Mouse (Mus musculus): ENCODE measurements at regions not wholly inside any gene's neighbourhood (a gene's known extent, or its start where the extent isn't known, plus 50 kb on each side); places are given as distances from the start of the nearest gene placed in this dataset.

- Histone ChIP-seq H3K4me2 (no peak overlapping the region), H3K4me1 (no peaks in the 10 kb centered on the region), H3K9me3 (replicated peaks) (no peaks in the 10 kb centered on the region), H3K9ac (no peak overlapping the region), H3K27me3 (replicated peaks) (no peaks in the 10 kb centered on the region), H3K27ac (no peak overlapping the region), H3K36me3 (no peaks in the 10 kb centered on the region), H3K4me3 (no peak overlapping the region)
- ATAC-seq = no peak
- WGBS (ENCODE audit: insufficient replicate concordance) = 76% methylated on average over 6 of the region's 6 CpGs
Observed at GRCm38 (mm10) chr3:148603276-148603675, 387.1 kb downstream of the Adgrl2 start.

- H3K9me3 ChIP-seq (replicated peaks) = no peaks in the 10 kb centered on the region
- no peak for ATAC-seq
- H3K4me1 ChIP-seq = no peaks in the 10 kb centered on the region
- no peaks in the 10 kb centered on the region for H3K27me3 ChIP-seq (replicated peaks)
- H3K9ac ChIP-seq = no peak overlapping the region
- WGBS (ENCODE audit: insufficient replicate concordance) = 65% methylated on average over 5 of the region's 5 CpGs
- H3K4me2 ChIP-seq = no peak overlapping the region
- H3K27ac ChIP-seq = no peak overlapping the region
- no peaks in the 10 kb centered on the region for H3K36me3 ChIP-seq
- no peak overlapping the region for H3K4me3 ChIP-seq
Observed at GRCm38 (mm10) chr3:148602730-148603255, 387.6 kb downstream of the Adgrl2 start.

GRCm38 (mm10) chr3:148595561-148595960, 394.8 kb downstream of the Adgrl2 start:
- Histone ChIP-seq H3K9me3 (replicated peaks) (no peaks in the 10 kb centered on the region), H3K4me2 (no peak overlapping the region), H3K27ac (no peak overlapping the region), H3K4me3 (no peak overlapping the region), H3K9ac (no peak overlapping the region), H3K27me3 (replicated peaks) (no peaks in the 10 kb centered on the region), H3K4me1 (no peaks in the 10 kb centered on the region), H3K36me3 (no peaks in the 10 kb centered on the region)
- 78% methylated on average over 4 of the region's 4 CpGs for WGBS (ENCODE audit: insufficient replicate concordance)
- ATAC-seq = no peak

GRCm38 (mm10) chr3:148589556-148589955, 400.8 kb downstream of the Adgrl2 start:
- H3K27me3 ChIP-seq (replicated peaks) = no peaks in the 10 kb centered on the region
- 60% methylated on average over 2 of the region's 2 CpGs for WGBS (ENCODE audit: insufficient replicate concordance)
- no peaks in the 10 kb centered on the region for H3K9me3 ChIP-seq (replicated peaks)
- no peak overlapping the region for H3K27ac ChIP-seq
- H3K36me3 ChIP-seq = no peaks in the 10 kb centered on the region
- no peak overlapping the region for H3K9ac ChIP-seq
- no peak for ATAC-seq
- no peaks in the 10 kb centered on the region for H3K4me1 ChIP-seq
- no peak overlapping the region for H3K4me3 ChIP-seq
- no peak overlapping the region for H3K4me2 ChIP-seq

GRCm38 (mm10) chr3:148575735-148576134, 414.6 kb downstream of the Adgrl2 start:
- no peak for ATAC-seq
- Histone ChIP-seq H3K4me2 (no peak overlapping the region), H3K4me1 (no peaks in the 10 kb centered on the region), H3K9me3 (replicated peaks) (no peaks in the 10 kb centered on the region), H3K4me3 (no peak overlapping the region), H3K27ac (no peak overlapping the region), H3K27me3 (replicated peaks) (no peaks in the 10 kb centered on the region), H3K9ac (no peak overlapping the region), H3K36me3 (no peaks in the 10 kb centered on the region)
- WGBS (ENCODE audit: insufficient replicate concordance) = 40% methylated on average over 1 of the region's 1 CpGs

GRCm38 (mm10) chr3:148572493-148572892, 417.9 kb downstream of the Adgrl2 start:
- no peak overlapping the region for H3K9ac ChIP-seq
- H3K4me3 ChIP-seq = no peak overlapping the region
- H3K27ac ChIP-seq = no peak overlapping the region
- H3K4me2 ChIP-seq = no peak overlapping the region
- ATAC-seq = no peak
- H3K27me3 ChIP-seq (replicated peaks) = no peaks in the 10 kb centered on the region
- WGBS (ENCODE audit: insufficient replicate concordance) = 60% methylated on average over 4 of the region's 4 CpGs
- no peaks in the 10 kb centered on the region for H3K4me1 ChIP-seq
- H3K36me3 ChIP-seq = no peaks in the 10 kb centered on the region
- H3K9me3 ChIP-seq (replicated peaks) = no peaks in the 10 kb centered on the region

GRCm38 (mm10) chr3:148564716-148565115, 425.6 kb downstream of the Adgrl2 start:
- Histone ChIP-seq H3K4me2 (no peak overlapping the region), H3K27me3 (replicated peaks) (no peaks in the 10 kb centered on the region), H3K9ac (no peak overlapping the region), H3K27ac (no peak overlapping the region), H3K4me3 (no peak overlapping the region), H3K4me1 (no peaks in the 10 kb centered on the region), H3K9me3 (replicated peaks) (no peaks in the 10 kb centered on the region), H3K36me3 (no peaks in the 10 kb centered on the region)
- no peak for ATAC-seq
- WGBS (ENCODE audit: insufficient replicate concordance) = 55% methylated on average over 4 of the region's 4 CpGs

GRCm38 (mm10) chr3:148561211-148561610, 429.1 kb downstream of the Adgrl2 start:
- H3K9me3 ChIP-seq (replicated peaks) = no peaks in the 10 kb centered on the region
- no peak for ATAC-seq
- no peaks in the 10 kb centered on the region for H3K36me3 ChIP-seq
- no peak overlapping the region for H3K27ac ChIP-seq
- H3K27me3 ChIP-seq (replicated peaks) = no peaks in the 10 kb centered on the region
- no peaks in the 10 kb centered on the region for H3K4me1 ChIP-seq
- no peak overlapping the region for H3K4me3 ChIP-seq
- H3K4me2 ChIP-seq = no peak overlapping the region
- no peak overlapping the region for H3K9ac ChIP-seq
- 83% methylated on average over 4 of the region's 4 CpGs for WGBS (ENCODE audit: insufficient replicate concordance)

- Histone ChIP-seq H3K4me3 (no peak overlapping the region), H3K36me3 (no peaks in the 10 kb centered on the region), H3K27ac (no peak overlapping the region), H3K27me3 (replicated peaks) (no peaks in the 10 kb centered on the region), H3K9me3 (replicated peaks) (no peaks in the 10 kb centered on the region), H3K4me1 (no peaks in the 10 kb centered on the region), H3K4me2 (no peak overlapping the region), H3K9ac (no peak overlapping the region)
- no peak for ATAC-seq
- WGBS (ENCODE audit: insufficient replicate concordance) = 75% methylated on average over 13 of the region's 13 CpGs
Observed at GRCm38 (mm10) chr3:148559752-148560460, 430.4 kb downstream of the Adgrl2 start.

- Histone ChIP-seq H3K9me3 (replicated peaks) (no peaks in the 10 kb centered on the region), H3K4me1 (no peaks in the 10 kb centered on the region), H3K36me3 (no peaks in the 10 kb centered on the region), H3K27ac (no peak overlapping the region), H3K4me2 (no peak overlapping the region), H3K4me3 (no peak overlapping the region), H3K27me3 (replicated peaks) (no peaks in the 10 kb centered on the region), H3K9ac (no peak overlapping the region)
- ATAC-seq = no peak
- 52% methylated on average over 5 of the region's 5 CpGs for WGBS (ENCODE audit: insufficient replicate concordance)
Observed at GRCm38 (mm10) chr3:148558592-148559157, 431.7 kb downstream of the Adgrl2 start.

- H3K36me3 ChIP-seq = no peaks in the 10 kb centered on the region
- no peak for ATAC-seq
- no peaks in the 10 kb centered on the region for H3K9me3 ChIP-seq (replicated peaks)
- H3K27ac ChIP-seq = no peak overlapping the region
- no peak overlapping the region for H3K9ac ChIP-seq
- no peaks in the 10 kb centered on the region for H3K4me1 ChIP-seq
- H3K27me3 ChIP-seq (replicated peaks) = no peaks in the 10 kb centered on the region
- H3K4me3 ChIP-seq = no peak overlapping the region
- WGBS (ENCODE audit: insufficient replicate concordance) = 49% methylated on average over 8 of the region's 8 CpGs
- H3K4me2 ChIP-seq = no peak overlapping the region
Observed at GRCm38 (mm10) chr3:148555324-148555723, 435.0 kb downstream of the Adgrl2 start.

GRCm38 (mm10) chr3:148550716-148551115, 439.6 kb downstream of the Adgrl2 start:
- ATAC-seq = no peak
- no peaks in the 10 kb centered on the region for H3K27me3 ChIP-seq (replicated peaks)
- no peak overlapping the region for H3K27ac ChIP-seq
- no peaks in the 10 kb centered on the region for H3K4me1 ChIP-seq
- no peak overlapping the region for H3K4me2 ChIP-seq
- no peaks in the 10 kb centered on the region for H3K36me3 ChIP-seq
- no peaks in the 10 kb centered on the region for H3K9me3 ChIP-seq (replicated peaks)
- no peak overlapping the region for H3K4me3 ChIP-seq
- H3K9ac ChIP-seq = no peak overlapping the region
- WGBS (ENCODE audit: insufficient replicate concordance) = 82% methylated on average over 2 of the region's 2 CpGs
